Comparison of ENCODE assay signal across 8 mouse cellular contexts in the genomic region with DNA sequence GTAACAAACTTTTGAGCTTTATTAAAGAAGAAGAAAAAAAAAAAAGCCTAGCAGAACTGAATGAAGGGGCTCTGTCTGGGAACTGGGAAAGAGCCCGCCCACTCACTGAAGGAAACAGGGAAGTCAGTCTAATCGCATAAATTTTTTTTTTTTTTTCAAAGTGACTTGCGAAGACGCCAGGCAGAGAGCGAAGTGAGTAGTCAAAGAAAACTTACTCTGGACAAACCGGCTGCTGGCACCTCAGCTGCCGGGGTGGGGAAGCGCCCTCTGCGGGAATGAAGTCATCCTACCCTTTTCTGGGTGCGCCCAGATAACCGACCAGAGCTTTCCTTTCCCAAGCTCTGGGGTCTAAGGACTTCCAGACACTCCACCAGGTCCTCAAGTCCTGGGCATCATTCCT. TPM values are rescaled to one million over a fixed set of nuclear protein-coding genes. Genes with fewer than 3 reads are reported as not detected.
DNase-seq lines count a peak whose midpoint lies in the region; ATAC-seq and TF ChIP-seq lines count a peak whose summit lies in the region.

No protein-coding gene starts in this region.

- H3K27ac ChIP-seq in forebrain, embryonic 13.5 days = no peak overlapping the region
- H3K27ac ChIP-seq in hindbrain, postnatal 0 days = no peak overlapping the region
- 0 out of 2 replicates have a peak overlapping the region, but pooled peaks have one; percentile 96 for H3K27ac ChIP-seq in liver, embryonic 13.5 days

- peak overlapping the region; percentile 72 for H3K4me3 ChIP-seq in forebrain, embryonic 13.5 days
- H3K4me3 ChIP-seq in hindbrain, postnatal 0 days (ENCODE audit: low read length) = peak overlapping the region; percentile 78
- peak overlapping the region; percentile 83 for H3K4me3 ChIP-seq in liver, embryonic 13.5 days (replicated peaks)

- 4% methylated on average over 11 of the region's 11 CpGs for WGBS in forebrain, embryonic 13.5 days
- 2% methylated on average over 11 of the region's 11 CpGs for WGBS in hindbrain, postnatal 0 days
- WGBS in liver, embryonic 13.5 days (ENCODE audit: insufficient replicate concordance) = 3% methylated on average over 11 of the region's 11 CpGs

- peaks cover 30% of the 10 kb centered on the region for H3K4me1 ChIP-seq in forebrain, embryonic 13.5 days
- H3K4me1 ChIP-seq in hindbrain, postnatal 0 days (ENCODE audit: insufficient read depth, low read length) = no peaks in the 10 kb centered on the region
- H3K4me1 ChIP-seq in liver, embryonic 13.5 days (replicated peaks) = peaks cover 53% of the 10 kb centered on the region

- peak overlapping the region; percentile 100 for H3K4me2 ChIP-seq in forebrain, embryonic 13.5 days
- H3K4me2 ChIP-seq in hindbrain, postnatal 0 days (ENCODE audit: low read depth, low read length) = peak overlapping the region; percentile 96
- peak overlapping the region; percentile 97 for H3K4me2 ChIP-seq in liver, embryonic 13.5 days

- peak; percentile 58 for TF ChIP-seq CTCF in hindbrain, postnatal 0 days (IDR thresholded peaks at IDR 0.05; ENCODE audit: low read depth)

- peaks cover 49% of the 10 kb centered on the region for H3K27me3 ChIP-seq in forebrain, embryonic 13.5 days
- H3K27me3 ChIP-seq in hindbrain, postnatal 0 days (ENCODE audit: insufficient read depth, low read length) = peaks cover 5% of the 10 kb centered on the region; the same call in 1 of the 2 replicates
- H3K27me3 ChIP-seq in liver, embryonic 13.5 days = peaks cover 48% of the 10 kb centered on the region

- H3K36me3 ChIP-seq in forebrain, embryonic 13.5 days (ENCODE audit: poor library complexity, severe bottlenecking) = no peaks in the 10 kb centered on the region
- H3K36me3 ChIP-seq in hindbrain, postnatal 0 days (ENCODE audit: insufficient read depth, low read length) = no peaks in the 10 kb centered on the region
- H3K36me3 ChIP-seq in liver, embryonic 13.5 days = peaks cover 4% of the 10 kb centered on the region

- peak; percentile 89 for DNase-seq in heart, adult 11 months
- no peak for DNase-seq in heart, postnatal 25 days (ENCODE audit: low spot score)
- DNase-seq in adrenal gland, postnatal 36 days = peak; percentile 72
- peak; percentile 63 for DNase-seq in hindbrain, postnatal 0 days (ENCODE audit: low spot score)
- DNase-seq in liver, embryonic 13.5 days = peak; percentile 57
- DNase-seq in neural tube, embryonic 10.5 days (ENCODE audit: extremely low spot score, low spot score) = peak; percentile 41

- intact Hi-C loops in heart, postnatal 25 days (cut with DNase I) = no loop called here

- H3K9me3 ChIP-seq in forebrain, embryonic 13.5 days (replicated peaks) = no peaks in the 10 kb centered on the region
- no peaks in the 10 kb centered on the region for H3K9me3 ChIP-seq in hindbrain, postnatal 0 days (ENCODE audit: low read length)
- H3K9me3 ChIP-seq in liver, embryonic 13.5 days (replicated peaks) = no peaks in the 10 kb centered on the region

- ATAC-seq in forebrain, embryonic 13.5 days = no peak
- no peak for ATAC-seq in hindbrain, postnatal 0 days
- ATAC-seq in liver, embryonic 13.5 days (ENCODE audit: low read depth) = no peak
- no peak for ATAC-seq in activated CD4-positive, CD25-positive, alpha-beta regulatory T cell, adult 4 months

- H3K9ac ChIP-seq in forebrain, embryonic 13.5 days = peak overlapping the region; percentile 75; the same call in 1 of the 2 replicates
- H3K9ac ChIP-seq in hindbrain, postnatal 0 days (replicated peaks; ENCODE audit: low read length) = no peak overlapping the region
- peak overlapping the region; percentile 95 for H3K9ac ChIP-seq in liver, embryonic 13.5 days

RNA-seq across cellular contexts. Expression of gene Fhdc1, which starts 0.9 kb away (rescaled TPM):
- total RNA-seq in heart, postnatal 25 days (2021) = under 1 TPM; 0.59 to 0.62 TPM
- 10 to 100 TPM in 1 of 2 experiments, 1 to 10 TPM in 1; 2.8 to 15.7 TPM for total RNA-seq in adrenal gland, postnatal 36 days (2021)
- polyA plus RNA-seq in forebrain, embryonic 13.5 days (2015; fragmentation: Nextera tagmentation; extraction: Ambion mirVana) = 1.3 and 1.8 TPM in 2 replicates
- 7.7 and 8.4 TPM in 2 replicates for total RNA-seq in hindbrain, postnatal 0 days (2014; rRNA removed)
- 3.2 and 3.5 TPM in 2 replicates for polyA plus RNA-seq in hindbrain, postnatal 0 days (2015; fragmentation: Nextera tagmentation; extraction: Ambion mirVana)
- 30.2 and 30.9 TPM in 2 replicates for polyA plus RNA-seq in liver, embryonic 13.5 days (2015; fragmentation: Nextera tagmentation; extraction: Ambion mirVana)
- 1 to 10 TPM in 1 of 2 experiments, under 1 TPM in 1; 0.75 to 2.4 TPM for polyA plus RNA-seq in activated CD4-positive, CD25-positive, alpha-beta regulatory T cell, adult 4 months (2017; shearing (Covaris generic))
